Mouse (Mus musculus) 3134 (cell line): ENCODE data around the gene 2210016L21Rik.
"Not testable (repeated sequence)": the region's sequence is repeated elsewhere in the genome, so short reads cannot be mapped to it uniquely, and the experiment has no call there.

Experiments used
- DNase-seq: peaks from one replicate; pipeline ENCODE4 v3.0.0-alpha.2; 2011; ENCODE audit warnings: low spot score; ENCODE audit not compliant: insufficient read length; ENCODE audit errors: extremely low read depth

2210016L21Rik gene

GRCm38 (mm10) chr5:114942074-114942765, at the start of gene 2210016L21Rik:
Gene 2210016L21Rik, plus strand, starts transcription at chr5:114942158.
- DNase-seq: peak; percentile 80

- DNase-seq: no peak
Observed at GRCm38 (mm10) chr5:114895542-114895941, 46.4 kb upstream of the 2210016L21Rik start.

- DNase-seq: no peak
Observed at GRCm38 (mm10) chr5:114896688-114897373, 45.1 kb upstream of the 2210016L21Rik start, which contains the start of gene Oasl2. Gene Oasl2, plus strand, starts transcription at chr5:114896936.

- DNase-seq: peak; percentile 17
Observed at GRCm38 (mm10) chr5:114897374-114897793, 44.6 kb upstream of the 2210016L21Rik start.

GRCm38 (mm10) chr5:114898857-114899256, 43.1 kb upstream of the 2210016L21Rik start:
- DNase-seq: no peak

GRCm38 (mm10) chr5:114902413-114902812, 39.5 kb upstream of the 2210016L21Rik start:
- DNase-seq: no peak

GRCm38 (mm10) chr5:114908598-114909305, 33.2 kb upstream of the 2210016L21Rik start:
- DNase-seq: no peak

GRCm38 (mm10) chr5:114913686-114914085, 28.3 kb upstream of the 2210016L21Rik start:
- no peak for DNase-seq

- no peak for DNase-seq
Observed at GRCm38 (mm10) chr5:114914855-114915254, 27.1 kb upstream of the 2210016L21Rik start.

GRCm38 (mm10) chr5:114915854-114916253, 26.1 kb upstream of the 2210016L21Rik start:
- no peak for DNase-seq

- no peak for DNase-seq
Observed at GRCm38 (mm10) chr5:114916777-114917176, 25.2 kb upstream of the 2210016L21Rik start.

GRCm38 (mm10) chr5:114917357-114917756, 24.6 kb upstream of the 2210016L21Rik start:
- not testable (repeated sequence) for DNase-seq

GRCm38 (mm10) chr5:114921551-114922365, 20.2 kb upstream of the 2210016L21Rik start:
- no peak for DNase-seq

- DNase-seq: peak; percentile 36
Observed at GRCm38 (mm10) chr5:114922366-114922731, 19.6 kb upstream of the 2210016L21Rik start.

GRCm38 (mm10) chr5:114922998-114923473, 18.9 kb upstream of the 2210016L21Rik start, which contains the start of gene Oasl1:
Gene Oasl1, plus strand, starts transcription at chr5:114923240.
- peak; percentile 55 for DNase-seq

GRCm38 (mm10) chr5:114926153-114926684, 15.7 kb upstream of the 2210016L21Rik start:
- no peak for DNase-seq

GRCm38 (mm10) chr5:114926753-114927152, 15.2 kb upstream of the 2210016L21Rik start:
- DNase-seq: peak; percentile 48

GRCm38 (mm10) chr5:114931626-114932025, 10.3 kb upstream of the 2210016L21Rik start:
- no peak for DNase-seq

GRCm38 (mm10) chr5:114933206-114933605, 8.8 kb upstream of the 2210016L21Rik start:
- DNase-seq: no peak

- no peak for DNase-seq
Observed at GRCm38 (mm10) chr5:114935838-114936237, 6.1 kb upstream of the 2210016L21Rik start.
